Mouse (Mus musculus) heart, embryonic 14.5 days (tissue): ENCODE results near the gene Dmac2. TPM values are rescaled to one million over a fixed set of nuclear protein-coding genes. Genes with fewer than 3 reads are reported as not detected.

ENCODE experiments used
- ATAC-seq: fragments of 200-750 bp; cut with Nextera tagmentation; 2 replicates; pipeline ENCODE4 v1.8.0; 2017; ENCODE audit warnings: low read depth, moderate TSS enrichment; ENCODE audit not compliant: insufficient number of reproducible peaks, insufficient read depth, low FRiP score
- H3K27ac ChIP-seq, 2 experiments: fragments of 200-500 bp in 1 of 2; fragments of 300-500 bp in 1 of 2; sonication (generic) in 1 of 2; replicated peaks in 1 of 2; 2 replicates each; pipeline ENCODE4 v1.5.1; 2012 to 2014; ENCODE audit warnings: low read depth in 2 of 2, low read length in 2 of 2, control low read depth in 1 of 2, mild to moderate bottlenecking in 1 of 2, mixed read lengths in 1 of 2; ENCODE audit not compliant: control insufficient read depth in 1 of 2, insufficient read depth in 1 of 2
- H3K27me3 ChIP-seq: fragments of 300-500 bp; sonication (generic); 2 replicates; pipeline ENCODE4 v1.6.1; 2014; ENCODE audit warnings: mild to moderate bottlenecking, low read length, control low read depth; ENCODE audit not compliant: control insufficient read depth, insufficient read depth
- H3K36me3 ChIP-seq: fragments of 300-500 bp; sonication (generic); 2 replicates; pipeline ENCODE4 v1.6.1; 2014; ENCODE audit warnings: mild to moderate bottlenecking, control low read depth, low read length, mixed read lengths; ENCODE audit not compliant: control insufficient read depth, insufficient read depth
- H3K4me1 ChIP-seq, 2 experiments: fragments of 200-500 bp in 1 of 2; fragments of 300-500 bp in 1 of 2; sonication (generic) in 1 of 2; 2 replicates each; pipeline ENCODE4 v1.6.1; 2012 to 2014; ENCODE audit warnings: low read length in 2 of 2, control low read depth in 1 of 2, mixed read lengths in 1 of 2; ENCODE audit not compliant: control insufficient read depth in 2 of 2, insufficient read depth in 2 of 2
- H3K4me2 ChIP-seq: fragments of 300-500 bp; sonication (generic); 2 replicates; pipeline ENCODE4 v1.6.1; 2014; ENCODE audit warnings: mild to moderate bottlenecking, low read length
- H3K4me3 ChIP-seq, 2 experiments: fragments of 200-500 bp in 1 of 2; fragments of 300-500 bp in 1 of 2; sonication (generic) in 1 of 2; 2 replicates each; pipeline ENCODE4 v1.5.1; 2012 to 2014; ENCODE audit warnings: low read length in 2 of 2, mild to moderate bottlenecking in 2 of 2, control low read depth in 1 of 2, low read depth in 1 of 2, moderate library complexity in 1 of 2; ENCODE audit not compliant: control insufficient read depth in 1 of 2, insufficient read depth in 1 of 2
- H3K9ac ChIP-seq: fragments of 300-500 bp; sonication (generic); 2 replicates; pipeline ENCODE4 v1.6.1; 2014; ENCODE audit warnings: mild to moderate bottlenecking, low read length
- H3K9me3 ChIP-seq: fragments of 300-500 bp; sonication (generic); 2 replicates; pipeline ENCODE4 v1.6.1; 2016; ENCODE audit warnings: low read length, control low read depth; ENCODE audit not compliant: control insufficient read depth
- WGBS: fragments of 180-500 bp; shearing (Covaris S2); extraction: QIAGEN DNeasy Blood & Tissue Kit; methylation state at CpG from one replicate; pipeline ENCODE4 v1.1.7; 2014; 5-methylcytosine and 5-hydroxymethylcytosine counted together
- polyA plus RNA-seq: library from polyadenylated mRNA; unstranded; fragments of >200 nt; fragmentation: Nextera tagmentation; extraction: Ambion mirVana; gene quantifications from 2 replicates; pipeline ENCODE4 v1.2.1, GENCODE M21; 2014

The Dmac2 gene
- polyA plus RNA-seq, 1 experiment from 2014 or later, result 62.7 TPM

DNA sequence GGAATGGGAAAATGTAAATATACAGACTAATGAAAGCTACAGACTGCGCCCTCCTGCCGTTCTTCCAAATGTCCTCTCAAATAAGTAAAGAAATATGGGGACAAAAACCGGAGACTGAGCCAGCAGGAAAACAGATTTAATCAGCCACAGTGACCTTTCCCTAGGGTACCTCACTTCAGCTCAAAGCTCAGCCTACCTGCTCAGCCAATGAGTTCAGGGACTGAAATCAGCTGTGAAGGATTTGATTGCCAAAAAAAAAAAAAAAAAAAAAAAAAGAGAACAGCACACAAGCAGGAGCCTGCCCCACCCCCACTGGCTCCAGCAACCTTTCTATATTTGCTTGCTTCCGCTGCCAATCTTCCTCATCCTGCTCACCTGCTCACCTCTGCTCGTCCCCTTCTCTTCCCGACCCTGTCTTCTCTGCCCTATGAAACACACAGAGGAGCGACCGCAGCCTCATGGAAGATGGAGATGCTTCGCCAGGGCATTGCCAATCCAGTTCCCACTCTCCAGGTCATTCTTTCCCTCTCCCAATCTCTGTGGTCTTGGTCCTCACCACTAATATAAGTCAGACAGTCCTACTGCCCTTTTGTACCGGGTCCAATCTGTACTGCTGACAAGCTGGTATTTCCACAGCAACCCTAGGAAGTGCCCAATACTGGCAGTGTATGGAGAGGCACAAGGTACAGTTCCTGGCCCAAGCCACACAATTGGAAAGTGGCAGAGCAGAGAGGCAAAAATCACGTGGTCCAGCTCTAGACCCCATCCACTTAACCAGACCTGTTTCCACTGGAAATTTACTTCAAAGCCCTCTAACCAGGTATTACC is 36.6 kb downstream of the Dmac2 start:
- Histone ChIP-seq H3K9ac (no peak overlapping the region), H3K4me1 (peaks cover 4 to 14% of the 10 kb centered on the region in 2 experiments), H3K4me3 (no peak overlapping the region), H3K4me2 (no peak overlapping the region), H3K36me3 (no peaks in the 10 kb centered on the region), H3K27ac (no peak overlapping the region), H3K9me3 (no peaks in the 10 kb centered on the region), H3K27me3 (no peaks in the 10 kb centered on the region)
- 68% methylated on average over 11 of the region's 11 CpGs for WGBS
- ATAC-seq, result no peak

- no peak for ATAC-seq
- peak overlapping the region; percentile 67 to 71 for H3K4me3 ChIP-seq
- H3K36me3 ChIP-seq, result 0 out of 2 replicates have a peak, but pooled peaks cover 8% of the 10 kb centered on the region
- peak overlapping the region; percentile 79 for H3K4me2 ChIP-seq
- H3K4me1 ChIP-seq, result peaks cover 4 to 14% of the 10 kb centered on the region in 2 experiments
- H3K27me3 ChIP-seq, result no peaks in the 10 kb centered on the region
- no peaks in the 10 kb centered on the region for H3K9me3 ChIP-seq
- H3K9ac ChIP-seq, result peak overlapping the region; percentile 86
- WGBS, result 35% methylated on average over 10 of the region's 10 CpGs
- no peak overlapping the region for H3K27ac ChIP-seq
These were observed 38.6 kb downstream of the Dmac2 start for GRCm38 (mm10) chr7:25657785-25658184.

GRCm38 (mm10) chr7:25658657-25659472 is 39.7 kb downstream of the Dmac2 start, which contains the start of the genes Bckdha and Exosc5:
Bckdha (minus strand) TSS chr7:25658981.
Exosc5 (plus strand) TSS chr7:25659164.
- Histone ChIP-seq H3K4me2 (peak within 1 kb of the TSS; percentile 79), H3K27me3 (no peaks in the 10 kb centered on the region), H3K9ac (peak within 1 kb of the TSS; percentile 86), H3K9me3 (no peaks in the 10 kb centered on the region), H3K4me3 (peak within 1 kb of the TSS; percentile 67 to 71), H3K4me1 (peaks cover 4 to 14% of the 10 kb centered on the region in 2 experiments), H3K27ac (peak within 1 kb of the TSS; percentile 82 to 84), H3K36me3 (peaks cover 13% of the 10 kb centered on the region; the same call in 1 of the 2 replicates)
- WGBS, result under 1% methylated on average over 50 of the region's 50 CpGs
- ATAC-seq, result peak; percentile 100

DNA sequence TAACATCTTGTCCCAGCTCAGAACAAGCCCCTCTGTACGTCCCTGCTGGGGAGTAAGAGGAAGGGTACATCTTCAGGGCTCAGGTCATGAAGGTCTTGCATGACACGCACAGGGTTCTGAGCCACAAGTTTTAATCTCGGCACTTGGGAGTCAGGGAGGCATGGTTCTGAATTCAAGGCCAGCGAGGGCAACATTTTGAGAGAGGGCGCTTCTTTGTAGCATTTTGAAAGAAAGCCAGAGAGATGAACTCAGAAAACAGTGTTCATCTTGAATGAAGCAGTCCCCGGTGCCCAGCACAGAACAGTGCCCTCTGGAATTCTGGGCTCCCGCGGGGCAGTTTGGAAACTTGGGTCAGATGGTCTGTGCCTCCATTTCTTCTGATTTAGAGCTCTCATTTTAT is 47.2 kb downstream of the Dmac2 start:
- Histone ChIP-seq H3K27me3 (no peaks in the 10 kb centered on the region), H3K9ac (no peak overlapping the region), H3K27ac (no peak overlapping the region), H3K36me3 (peaks cover 46% of the 10 kb centered on the region), H3K4me3 (no peak overlapping the region), H3K4me2 (no peak overlapping the region), H3K9me3 (no peaks in the 10 kb centered on the region), H3K4me1 (no peaks in the 10 kb centered on the region; a peak in 1 of 4 replicates)
- no peak for ATAC-seq
- 93% methylated on average over 8 of the region's 8 CpGs for WGBS

DNA sequence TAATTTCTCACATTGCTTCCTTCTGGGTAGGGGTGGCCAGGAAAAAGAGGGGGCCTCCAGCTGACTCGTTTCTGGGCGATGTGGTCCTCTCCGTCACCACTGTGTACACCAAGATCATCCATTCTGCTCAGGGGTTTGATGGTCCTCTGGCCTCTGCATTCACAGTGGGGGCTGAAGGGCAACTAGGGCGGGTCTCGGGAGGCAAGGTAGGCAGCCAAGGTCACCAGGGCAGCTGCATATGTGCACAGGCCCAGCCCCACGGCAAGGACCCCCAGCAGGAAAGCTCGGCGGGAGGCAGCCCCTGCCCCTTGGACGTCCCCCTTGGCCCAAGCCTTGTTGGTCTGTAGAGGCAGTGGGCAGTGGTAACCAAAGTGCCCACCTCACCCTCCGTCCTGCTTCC is 49.9 kb downstream of the Dmac2 start:
- no peak overlapping the region for H3K27ac ChIP-seq
- H3K36me3 ChIP-seq, result peaks cover 31% of the 10 kb centered on the region
- no peak for ATAC-seq
- no peaks in the 10 kb centered on the region for H3K9me3 ChIP-seq
- WGBS, result 92% methylated on average over 10 of the region's 10 CpGs
- no peaks in the 10 kb centered on the region; a peak in 1 of 4 replicates for H3K4me1 ChIP-seq
- no peak overlapping the region for H3K4me2 ChIP-seq
- no peak overlapping the region for H3K4me3 ChIP-seq
- peaks cover 10% of the 10 kb centered on the region for H3K27me3 ChIP-seq
- no peak overlapping the region for H3K9ac ChIP-seq

GRCm38 (mm10) chr7:25669631-25670030 is 50.4 kb downstream of the Dmac2 start:
- no peak overlapping the region for H3K27ac ChIP-seq
- H3K36me3 ChIP-seq, result peaks cover 26% of the 10 kb centered on the region
- H3K4me3 ChIP-seq, result no peak overlapping the region
- WGBS, result 79% methylated on average over 9 of the region's 9 CpGs
- H3K4me2 ChIP-seq, result no peak overlapping the region
- peaks cover 14% of the 10 kb centered on the region for H3K27me3 ChIP-seq
- no peak for ATAC-seq
- H3K9me3 ChIP-seq, result no peaks in the 10 kb centered on the region
- no peak overlapping the region for H3K9ac ChIP-seq
- peaks cover 0 to 1% of the 10 kb centered on the region in 2 experiments; a peak in 2 of 4 replicates for H3K4me1 ChIP-seq

GRCm38 (mm10) chr7:25670096-25670495 is 50.9 kb downstream of the Dmac2 start:
- Histone ChIP-seq H3K9ac (no peak overlapping the region), H3K36me3 (peaks cover 21% of the 10 kb centered on the region), H3K4me1 (peaks cover 2 to 6% of the 10 kb centered on the region in 2 experiments; a peak in 2 of 4 replicates), H3K27ac (no peak overlapping the region), H3K27me3 (peaks cover 19% of the 10 kb centered on the region), H3K4me3 (no peak overlapping the region), H3K4me2 (no peak overlapping the region), H3K9me3 (no peaks in the 10 kb centered on the region)
- ATAC-seq, result no peak
- 86% methylated on average over 4 of the region's 4 CpGs for WGBS
